Mouse (Mus musculus) hindbrain, embryonic 14.5 days (tissue): Measurements from ENCODE around the gene Dennd2a. TPM values are rescaled to one million over a fixed set of nuclear protein-coding genes. Genes with fewer than 3 reads are reported as not detected.

ENCODE experiments used
- ATAC-seq: fragments of 200-750 bp; cut with Nextera tagmentation; 2 replicates; pipeline ENCODE4 v1.8.0; 2017; ENCODE audit warnings: moderate number of reproducible peaks, mild to moderate bottlenecking, moderate TSS enrichment, moderate library complexity; ENCODE audit not compliant: low FRiP score
- DNase-seq: peaks from one replicate; pipeline ENCODE4 v3.0.0-alpha.2; 2015; ENCODE audit warnings: low spot score
- H3K27ac ChIP-seq: fragments of 300-500 bp; sonication (generic); 2 replicates; pipeline ENCODE4 v1.5.1; 2014; ENCODE audit warnings: mild to moderate bottlenecking, moderate library complexity
- H3K27me3 ChIP-seq: fragments of 300-500 bp; sonication (generic); 2 replicates; pipeline ENCODE4 v1.6.1; 2014; ENCODE audit warnings: mild to moderate bottlenecking, low read length, mixed read lengths; ENCODE audit not compliant: control insufficient read depth, insufficient read depth
- H3K36me3 ChIP-seq: fragments of 300-500 bp; sonication (generic); replicated peaks from 2 replicates; pipeline ENCODE4 v1.6.1; 2014; ENCODE audit not compliant: control insufficient read depth, insufficient read depth
- H3K4me1 ChIP-seq: fragments of 300-500 bp; sonication (generic); replicated peaks from 2 replicates; pipeline ENCODE4 v1.6.1; 2014; ENCODE audit warnings: antibody characterized with exemption, low read length, mixed read lengths; ENCODE audit not compliant: control insufficient read depth, insufficient read depth
- H3K4me2 ChIP-seq: fragments of 300-500 bp; sonication (generic); replicated peaks from 2 replicates; pipeline ENCODE4 v1.6.1; 2014; ENCODE audit warnings: mild to moderate bottlenecking, moderate library complexity
- H3K4me3 ChIP-seq: fragments of 300-500 bp; sonication (generic); replicated peaks from 2 replicates; pipeline ENCODE4 v1.5.1; 2014; ENCODE audit warnings: mild to moderate bottlenecking, low read length
- H3K9ac ChIP-seq: fragments of 300-500 bp; sonication (generic); 2 replicates; pipeline ENCODE4 v1.6.1; 2014
- H3K9me3 ChIP-seq: fragments of 300-500 bp; sonication (generic); 2 replicates; pipeline ENCODE4 v1.6.1; 2016; ENCODE audit warnings: low read length; ENCODE audit not compliant: control insufficient read depth
- WGBS: fragments of 180-500 bp; shearing (Covaris S2); extraction: QIAGEN DNeasy Blood & Tissue Kit; methylation state at CpG from one replicate; pipeline ENCODE4 v1.1.7; 2014; 5-methylcytosine and 5-hydroxymethylcytosine counted together
- polyA plus RNA-seq: library from polyadenylated mRNA; unstranded; fragments of >200 nt; fragmentation: Nextera tagmentation; extraction: Ambion mirVana; gene quantifications from 2 replicates; pipeline ENCODE4 v1.2.1, GENCODE M21; 2014

Gene Dennd2a
- polyA plus RNA-seq, 1 experiment from 2014 or later = 19.1 TPM

- Histone ChIP-seq H3K27me3 (no peaks in the 10 kb centered on the region), H3K9me3 (no peaks in the 10 kb centered on the region), H3K4me2 (no peak overlapping the region), H3K4me3 (no peak overlapping the region), H3K4me1 (peaks cover 9% of the 10 kb centered on the region; the same call in 1 of the 2 replicates), H3K36me3 (peaks cover 47% of the 10 kb centered on the region), H3K9ac (no peak overlapping the region), H3K27ac (no peak overlapping the region)
- 85% methylated on average over 4 of the region's 4 CpGs for WGBS
- DNase-seq (no peak), ATAC-seq (no peak)
Observed at GRCm38 (mm10) chr6:39497165-39497564, 60.5 kb downstream of the Dennd2a start.

GRCm38 (mm10) chr6:39493129-39493714 is 64.4 kb downstream of the Dennd2a start:
- Histone ChIP-seq H3K9me3 (no peaks in the 10 kb centered on the region), H3K27ac (peak overlapping the region; percentile 64), H3K4me1 (peaks cover 14% of the 10 kb centered on the region; the same call in 1 of the 2 replicates), H3K4me3 (no peak overlapping the region), H3K27me3 (no peaks in the 10 kb centered on the region), H3K36me3 (peaks cover 71% of the 10 kb centered on the region), H3K4me2 (no peak overlapping the region), H3K9ac (no peak overlapping the region)
- DNase-seq = peak; percentile 78
- ATAC-seq = peak; percentile 63
- WGBS = 60% methylated on average over 12 of the region's 12 CpGs

DNA sequence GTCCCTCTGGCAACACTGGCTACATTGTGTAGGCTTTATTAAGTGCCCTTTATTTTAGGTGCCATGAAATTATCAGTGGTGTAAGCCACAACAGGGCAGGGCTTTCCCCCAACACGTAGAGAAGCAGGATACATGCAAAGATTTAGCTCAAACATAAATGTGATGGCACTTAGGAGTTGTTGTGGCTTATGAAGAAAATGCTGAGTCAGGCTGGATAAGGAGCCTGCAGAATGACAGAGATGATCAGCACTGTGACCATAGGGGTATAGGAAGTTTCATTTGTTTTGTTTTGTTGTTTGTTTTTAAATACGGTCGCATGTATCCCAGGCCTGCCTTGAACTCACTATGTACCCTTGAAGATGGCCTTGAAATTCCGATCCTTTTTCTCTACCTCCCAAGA is 65.5 kb downstream of the Dennd2a start:
- DNase-seq (no peak), ATAC-seq (no peak)
- no peak overlapping the region for H3K4me2 ChIP-seq
- no peak overlapping the region for H3K4me3 ChIP-seq
- H3K36me3 ChIP-seq = peaks cover 81% of the 10 kb centered on the region
- H3K27me3 ChIP-seq = no peaks in the 10 kb centered on the region
- H3K9me3 ChIP-seq = no peaks in the 10 kb centered on the region
- WGBS = 93% methylated on average over 4 of the region's 4 CpGs
- peaks cover 14% of the 10 kb centered on the region; the same call in 1 of the 2 replicates for H3K4me1 ChIP-seq
- H3K27ac ChIP-seq = no peak overlapping the region
- H3K9ac ChIP-seq = no peak overlapping the region

DNA sequence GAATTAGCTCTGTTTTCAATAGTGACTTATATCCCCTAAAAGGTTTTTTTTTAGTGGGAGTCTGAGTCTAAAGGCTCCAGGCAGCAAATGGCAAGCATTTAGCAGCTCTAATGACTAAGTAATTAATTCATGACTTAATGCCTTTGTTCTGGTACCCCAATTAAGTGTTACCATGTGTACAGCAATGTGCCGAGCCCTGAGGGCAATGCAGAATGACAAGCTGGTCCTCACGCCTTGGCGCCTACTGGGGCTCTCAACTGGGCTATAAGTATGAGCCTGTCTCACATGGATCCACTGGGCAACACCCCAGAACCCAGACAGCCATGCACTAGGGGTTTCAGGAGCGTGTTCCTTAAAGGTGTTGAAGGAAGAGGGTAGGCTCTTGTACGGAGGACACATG is 66.5 kb downstream of the Dennd2a start:
- H3K4me1 ChIP-seq = peaks cover 14% of the 10 kb centered on the region; the same call in 1 of the 2 replicates
- ATAC-seq (peak; percentile 77), DNase-seq (peak; percentile 42)
- no peaks in the 10 kb centered on the region for H3K27me3 ChIP-seq
- peak overlapping the region; percentile 80 for H3K27ac ChIP-seq
- H3K9ac ChIP-seq = no peak overlapping the region
- 39% methylated on average over 5 of the region's 5 CpGs for whole genome bisulfite sequencing
- H3K9me3 ChIP-seq = no peaks in the 10 kb centered on the region
- H3K4me3 ChIP-seq = no peak overlapping the region
- no peak overlapping the region for H3K4me2 ChIP-seq
- H3K36me3 ChIP-seq = peaks cover 83% of the 10 kb centered on the region

DNA sequence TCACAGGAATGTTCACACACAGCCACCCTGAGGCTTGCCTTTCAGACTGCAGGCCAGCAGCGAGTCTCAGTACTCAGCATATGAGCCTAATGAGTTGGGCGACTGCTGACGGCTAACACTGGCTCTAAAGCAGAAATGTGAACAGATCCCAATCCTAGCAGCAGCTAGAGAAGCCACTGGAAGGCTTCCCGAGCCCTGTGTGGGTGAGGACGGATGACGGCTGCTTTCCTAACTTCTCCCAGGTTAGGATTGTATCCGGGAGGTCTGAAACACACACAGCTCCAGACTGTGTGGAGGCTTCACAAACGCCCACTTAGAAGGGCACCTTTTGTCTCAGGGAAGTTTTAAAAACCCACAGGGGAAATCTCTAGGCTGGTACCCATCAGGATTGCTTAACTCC is 69.4 kb downstream of the Dennd2a start:
- Histone ChIP-seq H3K9me3 (no peaks in the 10 kb centered on the region), H3K36me3 (peaks cover 85% of the 10 kb centered on the region), H3K27ac (no peak overlapping the region), H3K4me2 (no peak overlapping the region), H3K4me3 (no peak overlapping the region), H3K4me1 (peaks cover 11% of the 10 kb centered on the region; the same call in 1 of the 2 replicates), H3K27me3 (no peaks in the 10 kb centered on the region), H3K9ac (no peak overlapping the region)
- DNase-seq = no peak
- ATAC-seq = no peak
- 92% methylated on average over 8 of the region's 8 CpGs for WGBS

- WGBS = 98% methylated on average over 4 of the region's 4 CpGs
- Histone ChIP-seq H3K36me3 (peaks cover 82% of the 10 kb centered on the region), H3K27ac (no peak overlapping the region), H3K4me2 (no peak overlapping the region), H3K9me3 (no peaks in the 10 kb centered on the region), H3K27me3 (no peaks in the 10 kb centered on the region), H3K4me1 (peaks cover 2% of the 10 kb centered on the region; the same call in 1 of the 2 replicates), H3K9ac (no peak overlapping the region), H3K4me3 (no peak overlapping the region)
- no peak for DNase-seq
- no peak for ATAC-seq
Observed at GRCm38 (mm10) chr6:39483656-39484055, 74.0 kb downstream of the Dennd2a start.

GRCm38 (mm10) chr6:39478509-39479150 is 79.0 kb downstream of the Dennd2a start:
- ATAC-seq = peak; percentile 79
- WGBS = 34% methylated on average over 8 of the region's 8 CpGs

DNA sequence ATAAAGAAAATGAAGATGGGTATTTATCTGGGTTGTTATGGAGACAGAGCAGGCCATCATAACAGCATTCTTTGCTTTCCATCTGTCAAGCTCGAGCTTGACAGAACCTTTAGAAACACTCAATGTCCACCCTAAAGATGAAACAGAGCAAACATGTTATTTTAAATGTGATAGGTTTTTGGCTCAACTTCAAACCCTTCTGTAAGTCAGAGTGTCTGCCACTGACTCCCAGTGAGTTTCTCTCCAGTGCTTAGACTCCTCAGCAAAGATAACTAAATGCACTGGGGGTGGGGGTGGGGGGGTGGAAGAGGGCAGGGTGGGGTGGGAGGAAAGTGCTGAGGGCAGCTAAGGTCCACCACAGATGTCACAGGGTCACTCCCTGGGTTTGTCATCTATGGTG is 81.0 kb downstream of the Dennd2a start:
- Histone ChIP-seq H3K9me3 (no peaks in the 10 kb centered on the region), H3K27me3 (no peaks in the 10 kb centered on the region), H3K4me1 (peaks cover 6% of the 10 kb centered on the region; the same call in 1 of the 2 replicates), H3K27ac (no peak overlapping the region), H3K4me2 (no peak overlapping the region), H3K9ac (no peak overlapping the region), H3K36me3 (peaks cover 50% of the 10 kb centered on the region), H3K4me3 (no peak overlapping the region)
- 72% methylated on average over 1 of the region's 1 CpGs for WGBS
- no peak for DNase-seq
- ATAC-seq = no peak

More at GRCm38 (mm10) chr6:39478509-39479150, 79.0 kb downstream of the Dennd2a start:
- DNase-seq = peak; percentile 61
- no peak overlapping the region for H3K4me3 ChIP-seq
- H3K4me2 ChIP-seq = no peak overlapping the region
- peaks cover 6% of the 10 kb centered on the region; the same call in 1 of the 2 replicates for H3K4me1 ChIP-seq
- H3K9me3 ChIP-seq = no peaks in the 10 kb centered on the region
- no peaks in the 10 kb centered on the region for H3K27me3 ChIP-seq
- H3K9ac ChIP-seq = no peak overlapping the region
- peaks cover 68% of the 10 kb centered on the region for H3K36me3 ChIP-seq
- H3K27ac ChIP-seq = peak overlapping the region; percentile 80

DNA sequence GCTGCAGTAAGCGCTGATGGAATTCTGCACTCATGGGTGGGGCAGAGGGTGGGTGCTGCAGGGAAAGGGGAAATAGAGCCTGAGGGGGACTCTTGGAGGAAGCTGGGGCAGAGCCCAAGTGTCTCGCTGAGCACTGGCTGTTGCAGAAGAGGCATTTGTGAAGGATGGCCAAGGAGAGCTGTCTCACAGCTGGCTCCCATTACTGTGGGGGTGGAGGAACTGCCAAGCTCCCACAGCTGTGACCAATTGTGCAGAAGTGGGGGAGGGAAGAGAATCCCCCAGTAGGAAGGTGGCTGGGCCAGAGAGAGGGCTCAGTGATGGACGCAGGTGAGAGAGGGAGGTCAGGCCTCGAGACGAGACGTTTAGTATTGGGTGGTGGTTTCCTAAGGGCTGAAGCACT is 83.2 kb downstream of the Dennd2a start:
- peaks cover 6% of the 10 kb centered on the region; the same call in 1 of the 2 replicates for H3K4me1 ChIP-seq
- H3K36me3 ChIP-seq = peaks cover 57% of the 10 kb centered on the region
- no peak overlapping the region for H3K27ac ChIP-seq
- 68% methylated on average over 6 of the region's 6 CpGs for WGBS
- DNase-seq (no peak), ATAC-seq (no peak)
- H3K27me3 ChIP-seq = no peaks in the 10 kb centered on the region
- no peaks in the 10 kb centered on the region for H3K9me3 ChIP-seq
- no peak overlapping the region for H3K4me3 ChIP-seq
- no peak overlapping the region for H3K9ac ChIP-seq
- no peak overlapping the region for H3K4me2 ChIP-seq
